Mouse (Mus musculus) gastrocnemius, postnatal 4 days (tissue): ENCODE data around the gene Gm17332. TPM values are rescaled to one million over a fixed set of nuclear protein-coding genes. Genes with fewer than 3 reads are reported as not detected.
"Not testable (repeated sequence)": the region's sequence is repeated elsewhere in the genome, so short reads cannot be mapped to it uniquely, and the experiment has no call there.

ENCODE experiments used
- DNase-seq, 2 experiments: peaks; one replicate each; pipeline ENCODE4 v3.0.0; 2021 to 2022; ENCODE audit warnings: low spot score in 2 of 2, mixed read lengths in 2 of 2
- long read RNA-seq, 2 experiments: library from polyadenylated mRNA; stranded (forward); transcript quantifications; one replicate each; pipeline ENCODE4 v2.0.0; 2021
- total RNA-seq, 2 experiments: library from RNA; stranded (reverse); gene quantifications; 2 replicates each; pipeline ENCODE4 v1.2.3; 2021

Gene Gm17332
- not detected for total RNA-seq
- long read RNA-seq, experiment 1 = 0 reads
- long read RNA-seq, experiment 2 = 0 reads

- DNase-seq = no peak
Measured at GRCm38 (mm10) chr11:31182362-31182761, at the start of gene Gm17332. Gene Gm17332, minus strand, starts transcription at chr11:31182462.

GRCm38 (mm10) chr11:31229966-31230365, 47.7 kb upstream of the Gm17332 start:
- no peak for DNase-seq

DNA sequence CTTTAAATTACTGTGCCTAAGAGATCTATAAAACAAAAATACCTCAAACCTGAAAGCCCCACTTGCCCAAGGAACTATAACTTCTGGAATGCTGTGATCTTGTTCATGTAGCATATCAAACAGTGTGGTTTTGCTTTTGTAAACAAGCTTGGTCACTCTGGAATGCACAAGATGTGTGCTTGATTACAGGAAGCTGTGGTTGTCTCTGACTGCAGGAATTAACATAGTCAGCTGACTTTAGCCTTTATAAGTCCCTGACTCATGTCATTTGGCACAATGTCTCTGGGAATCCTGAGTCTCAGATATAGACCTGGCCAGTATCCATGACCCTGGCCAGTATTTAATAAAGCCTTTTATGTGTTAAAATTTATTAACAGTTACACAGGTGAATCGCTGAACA, 43.1 kb upstream of the Gm17332 start:
- DNase-seq = no peak

- no peak for DNase-seq
Measured at GRCm38 (mm10) chr11:31218009-31218408, 35.7 kb upstream of the Gm17332 start.

- DNase-seq = no peak
Measured at GRCm38 (mm10) chr11:31195621-31196363, 13.5 kb upstream of the Gm17332 start.

DNA sequence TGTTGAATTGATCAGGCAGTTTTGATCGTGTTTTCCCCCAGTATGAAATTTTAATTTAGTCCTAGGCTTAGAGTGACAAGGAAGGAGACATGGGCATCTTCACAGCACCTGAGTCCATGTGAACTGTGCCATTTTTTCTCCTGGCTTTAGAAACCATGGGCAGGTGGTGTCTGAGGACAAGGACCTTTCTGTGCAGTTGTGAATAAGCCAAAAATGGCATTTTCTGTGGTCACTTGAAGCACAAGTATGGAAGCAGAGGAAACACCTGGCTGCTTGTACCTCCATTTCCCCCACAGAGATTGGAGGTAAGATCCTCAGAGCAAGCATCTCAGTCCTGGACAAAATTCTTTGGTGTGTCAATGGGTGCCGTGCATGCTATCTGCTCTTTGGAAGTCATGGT, 12.5 kb upstream of the Gm17332 start:
- DNase-seq = no peak

DNA sequence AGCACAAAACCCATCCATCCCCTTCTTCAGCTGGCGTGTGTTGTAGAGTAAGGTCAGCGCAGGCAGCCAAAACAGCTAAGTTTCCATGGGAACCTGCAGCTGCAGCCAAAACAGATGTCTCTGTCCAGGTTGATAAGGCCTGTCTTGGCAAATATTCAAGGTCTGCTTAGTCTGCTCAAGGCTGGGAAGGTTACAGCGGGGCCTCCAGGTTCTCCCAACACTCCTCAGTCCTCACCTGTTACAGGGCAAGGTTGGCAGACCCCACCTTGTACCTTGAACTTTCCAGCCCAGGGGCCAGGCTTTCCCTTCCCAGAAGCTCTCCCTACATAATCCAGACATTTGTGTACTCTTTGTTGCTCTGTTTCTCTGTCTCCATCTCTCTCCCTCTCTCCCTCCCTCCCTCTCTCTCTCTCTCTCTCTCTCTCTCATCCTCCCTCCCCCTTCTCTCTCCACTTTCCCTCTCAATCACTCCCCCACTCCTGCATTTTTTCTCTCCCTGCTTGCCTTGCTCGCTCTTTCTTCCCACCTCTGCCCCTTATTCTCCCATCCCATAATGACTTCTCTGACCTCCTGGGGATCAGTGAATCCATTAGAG, 12.1 kb downstream of the Gm17332 start:
- peak in 1 of 2 experiments; percentile 11 for DNase-seq

GRCm38 (mm10) chr11:31169161-31170051, 12.9 kb downstream of the Gm17332 start:
- DNase-seq = peak in 1 of 2 experiments; percentile 15

DNA sequence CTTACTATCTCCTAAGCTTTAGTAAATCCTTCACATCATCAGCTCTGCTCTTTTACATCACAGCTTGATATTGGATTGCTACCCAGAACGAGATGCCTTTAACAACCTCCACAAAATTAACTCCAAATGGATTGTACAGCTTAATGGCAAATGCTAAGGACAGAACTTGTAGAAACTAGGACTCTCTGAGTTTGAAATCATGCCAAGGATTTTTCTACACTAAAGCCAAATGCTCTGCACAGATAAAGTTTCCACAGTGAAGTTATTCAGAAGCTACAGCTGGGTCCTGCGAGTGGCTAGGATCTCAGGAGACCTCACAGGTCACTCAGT, 13.5 kb downstream of the Gm17332 start:
- no peak for DNase-seq

DNA sequence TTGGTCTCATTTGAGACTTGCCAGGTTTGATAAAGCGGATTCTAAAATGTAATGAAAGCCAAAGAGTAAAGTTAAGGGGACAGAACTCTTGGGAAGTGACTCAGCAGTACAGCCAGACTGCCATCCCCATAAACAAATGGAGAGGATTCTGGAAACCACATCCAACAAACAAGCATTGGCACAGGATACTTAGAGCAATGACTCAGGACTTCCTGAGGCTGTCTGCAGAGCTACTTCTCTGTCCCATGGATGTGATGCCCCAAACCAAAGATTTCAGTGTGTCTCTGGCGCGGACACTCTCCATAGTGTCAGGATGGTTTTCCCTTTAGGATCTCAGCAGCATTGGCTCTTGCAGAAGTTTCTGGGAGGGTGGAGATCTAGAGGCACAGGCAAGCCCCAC, 25.2 kb downstream of the Gm17332 start:
- peak in 1 of 2 experiments; percentile 4 for DNase-seq

GRCm38 (mm10) chr11:31138394-31138793, 43.9 kb downstream of the Gm17332 start:
- not testable (repeated sequence) for DNase-seq

- not testable (repeated sequence) for DNase-seq
Measured at GRCm38 (mm10) chr11:31134824-31135223, 47.4 kb downstream of the Gm17332 start.

DNA sequence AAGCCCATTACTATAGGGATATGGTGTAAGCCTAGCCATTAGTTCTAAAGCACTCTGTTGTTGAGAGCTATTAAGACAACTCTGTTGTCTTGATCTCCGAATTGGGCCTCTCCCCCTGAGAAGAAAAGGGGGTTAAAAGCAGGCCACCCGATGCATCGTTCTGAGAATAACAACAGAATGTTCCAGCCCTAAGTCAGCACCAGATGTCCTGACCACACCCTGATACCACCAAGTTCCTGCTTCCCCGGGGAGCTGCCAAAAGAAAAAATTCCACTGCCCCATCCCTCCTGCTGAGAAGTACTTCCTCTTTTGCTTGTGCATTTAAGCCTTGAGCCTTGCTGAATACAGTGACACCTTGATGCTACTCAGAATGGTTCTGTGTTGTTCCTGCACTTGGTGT, 48.5 kb downstream of the Gm17332 start:
- DNase-seq = not testable (repeated sequence)

Other genes starting within 250 kb of the Gm17332 start
- gene Erlec1, start 228.1 kb downstream of the Gm17332 start, total RNA-seq = 10 to 100 TPM; 44.7 to 51.2 TPM
- 1 to 10 TPM; 6.3 to 6.8 TPM for gene Chac2, start 196.1 kb downstream of the Gm17332 start, total RNA-seq
- 1 to 10 TPM; 9.3 to 9.5 TPM for gene Stc2, start 187.6 kb upstream of the Gm17332 start, total RNA-seq